Mouse (Mus musculus): Measurements from ENCODE around the gene Nyap1.
"Not testable (repeated sequence)": the region's sequence is repeated elsewhere in the genome, so short reads cannot be mapped to it uniquely, and the experiment has no call there.

Gene Nyap1

GRCm38 (mm10) chr5:137766270-137766669 lies 24.9 kb upstream of the Nyap1 start:
- no peak for DNase-seq

DNA sequence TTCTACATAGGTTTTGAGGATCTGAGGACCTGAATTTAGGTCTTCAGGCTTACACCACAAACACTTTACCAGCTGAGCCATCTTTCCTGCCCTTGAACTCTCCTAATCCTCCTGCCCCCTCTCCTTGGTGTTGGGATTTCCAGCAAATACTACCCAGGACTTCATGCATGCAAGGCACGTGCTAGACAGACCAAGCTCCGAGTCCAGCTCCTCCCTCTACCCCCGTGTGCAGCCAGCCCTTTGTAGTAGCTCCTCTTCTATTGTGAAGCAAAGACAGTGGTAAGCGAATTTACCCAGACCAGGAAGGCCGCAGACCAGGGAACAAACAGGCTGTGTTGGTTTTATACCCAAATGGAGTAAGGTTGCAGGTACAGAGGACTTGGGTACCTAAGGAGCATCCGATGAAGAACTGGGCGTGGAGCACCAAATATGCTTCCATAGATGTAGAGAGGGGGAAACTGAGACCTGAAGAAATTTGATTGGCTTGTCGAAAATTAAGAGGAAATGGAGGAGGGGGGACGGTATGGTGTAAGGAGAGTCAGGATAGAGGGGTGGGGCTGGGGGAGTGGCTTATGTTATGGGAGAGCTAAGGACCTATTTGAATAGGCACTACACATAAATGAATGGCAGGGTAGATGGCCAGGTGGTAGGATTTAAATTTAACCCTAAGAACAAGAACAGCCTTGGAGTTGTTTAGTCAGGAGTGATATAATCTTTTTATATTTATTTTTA lies 23.4 kb upstream of the Nyap1 start:
- DNase-seq: no peak

DNA sequence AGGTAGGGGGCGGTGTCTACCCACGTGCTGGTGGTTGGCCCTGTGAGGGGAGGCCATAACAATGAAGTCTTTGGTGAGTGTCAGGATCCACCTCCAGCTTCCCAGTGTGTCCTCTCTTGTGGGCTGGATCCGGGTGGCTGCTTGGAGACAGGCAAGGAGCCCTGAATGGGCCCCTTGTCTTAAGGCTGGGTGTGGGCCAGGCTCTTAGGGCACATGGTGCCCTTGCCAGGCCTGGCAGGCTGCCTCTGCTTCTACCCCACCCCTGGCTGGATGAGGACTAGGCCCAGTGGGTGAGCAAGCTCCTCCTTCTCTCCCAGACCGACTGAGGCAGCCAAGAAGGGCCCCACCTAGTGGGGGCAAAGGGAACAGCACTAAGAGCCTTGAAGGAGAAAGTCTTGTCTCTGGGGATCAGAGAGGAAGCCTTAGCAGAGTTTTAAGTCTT lies 18.6 kb upstream of the Nyap1 start:
- peak; percentile 84 for DNase-seq

DNA sequence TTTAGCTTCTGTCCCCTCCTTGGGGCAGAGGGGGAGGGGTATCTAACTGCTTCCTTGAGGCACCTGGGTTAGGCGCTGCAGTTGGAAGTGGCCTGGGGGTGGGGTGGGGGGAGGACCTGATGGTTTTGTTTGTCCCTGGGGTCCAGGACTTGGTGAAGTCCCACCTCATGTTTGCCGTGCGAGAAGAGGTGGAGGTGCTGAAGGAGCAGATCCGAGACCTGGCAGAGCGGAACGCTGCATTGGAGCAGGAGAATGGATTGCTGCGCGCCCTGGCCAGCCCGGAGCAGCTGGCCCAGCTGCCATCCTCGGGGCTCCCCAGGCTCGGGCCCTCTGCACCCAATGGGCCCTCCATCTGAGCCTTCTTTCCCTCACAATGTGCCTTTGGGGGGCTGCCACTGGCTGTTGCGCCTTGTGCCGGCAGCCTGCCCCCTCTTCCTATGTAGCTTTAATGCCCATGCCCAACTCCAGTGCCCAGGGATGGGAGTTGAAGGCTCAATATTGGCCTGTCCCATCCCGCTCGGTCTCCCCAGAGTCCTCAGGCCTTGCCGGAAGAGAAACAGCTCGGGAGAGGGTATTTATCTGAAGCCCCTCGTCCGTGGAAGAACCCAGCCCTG lies 17.6 kb upstream of the Nyap1 start:
- DNase-seq: no peak

GRCm38 (mm10) chr5:137757887-137758286 lies 16.5 kb upstream of the Nyap1 start:
- no peak for DNase-seq

- peak; percentile 87 for DNase-seq
Observed at GRCm38 (mm10) chr5:137756882-137757661, 15.7 kb upstream of the Nyap1 start.

- no peak for DNase-seq
Observed at GRCm38 (mm10) chr5:137756106-137756505, 14.7 kb upstream of the Nyap1 start.

GRCm38 (mm10) chr5:137755425-137755824 lies 14.0 kb upstream of the Nyap1 start:
- DNase-seq: no peak

DNA sequence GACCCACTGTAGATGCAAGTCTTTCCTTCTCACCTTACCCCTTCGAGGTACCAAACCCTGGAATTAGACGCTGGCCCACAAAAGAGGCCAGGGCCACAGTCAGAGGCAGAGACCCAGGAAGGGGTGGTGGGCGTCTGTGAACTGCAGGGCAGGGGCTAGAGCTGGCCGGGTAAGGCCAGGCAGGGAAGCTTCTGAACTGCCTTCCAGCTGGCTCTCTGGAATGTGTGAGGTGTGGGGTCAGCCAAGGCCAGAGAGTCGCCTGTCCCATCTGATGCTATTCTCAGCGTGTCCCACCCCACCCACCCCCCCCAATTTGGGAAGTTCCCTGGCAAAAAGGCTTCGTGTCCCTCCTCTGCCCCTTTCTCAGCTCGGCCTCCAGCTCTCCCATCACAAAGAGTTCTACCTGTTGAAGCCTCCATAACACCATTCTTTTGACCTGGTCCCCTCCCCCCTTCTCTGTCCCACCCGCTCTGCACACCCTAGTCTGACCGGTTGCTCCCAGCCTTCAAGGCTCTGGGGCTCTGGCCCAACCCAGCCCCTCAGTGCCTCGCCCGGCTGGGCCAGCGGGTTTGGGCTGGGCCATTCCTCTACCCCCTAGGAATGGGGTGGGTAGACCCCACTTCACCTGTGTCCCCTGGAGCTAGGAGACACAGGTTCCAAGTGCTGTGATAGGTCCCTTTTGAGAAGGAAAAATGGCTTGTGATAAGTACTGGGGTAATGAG lies 11.9 kb upstream of the Nyap1 start:
- no peak for DNase-seq

- no peak for DNase-seq
Observed at GRCm38 (mm10) chr5:137751988-137752387, 10.6 kb upstream of the Nyap1 start.

DNA sequence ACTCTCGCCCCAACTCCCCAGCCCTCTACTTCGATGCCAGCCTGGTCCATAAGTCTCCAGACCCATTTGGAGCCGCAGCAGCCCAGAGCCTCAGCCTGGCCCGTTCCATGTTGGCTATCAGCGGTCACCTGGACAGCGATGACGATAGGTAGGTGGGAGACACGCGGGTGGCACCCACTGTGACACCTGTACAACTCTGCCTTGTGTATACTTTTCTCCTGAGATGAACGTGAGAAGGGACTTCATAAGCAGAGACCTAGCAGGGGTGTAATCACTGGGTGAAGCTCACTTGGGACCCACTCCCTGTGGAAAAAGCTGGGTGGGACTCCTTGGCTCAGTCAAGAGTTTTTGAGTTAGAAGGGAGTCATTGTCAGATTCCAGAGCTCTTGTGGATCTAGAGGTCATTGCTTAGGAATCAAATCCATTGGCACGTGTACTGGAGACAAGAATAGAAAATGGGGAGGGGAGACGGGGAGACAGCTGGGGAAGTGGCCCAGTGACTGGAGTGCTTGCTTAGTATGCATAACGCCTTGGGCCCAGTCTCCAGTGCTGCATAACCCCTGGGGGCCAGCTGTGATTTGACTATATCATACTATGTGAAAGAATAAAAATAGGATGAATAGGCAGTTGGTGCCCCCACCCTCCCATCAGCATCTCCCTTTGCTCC lies 9.9 kb upstream of the Nyap1 start:
- no peak for DNase-seq

GRCm38 (mm10) chr5:137750212-137750611 lies 8.8 kb upstream of the Nyap1 start:
- DNase-seq: not testable (repeated sequence)

DNA sequence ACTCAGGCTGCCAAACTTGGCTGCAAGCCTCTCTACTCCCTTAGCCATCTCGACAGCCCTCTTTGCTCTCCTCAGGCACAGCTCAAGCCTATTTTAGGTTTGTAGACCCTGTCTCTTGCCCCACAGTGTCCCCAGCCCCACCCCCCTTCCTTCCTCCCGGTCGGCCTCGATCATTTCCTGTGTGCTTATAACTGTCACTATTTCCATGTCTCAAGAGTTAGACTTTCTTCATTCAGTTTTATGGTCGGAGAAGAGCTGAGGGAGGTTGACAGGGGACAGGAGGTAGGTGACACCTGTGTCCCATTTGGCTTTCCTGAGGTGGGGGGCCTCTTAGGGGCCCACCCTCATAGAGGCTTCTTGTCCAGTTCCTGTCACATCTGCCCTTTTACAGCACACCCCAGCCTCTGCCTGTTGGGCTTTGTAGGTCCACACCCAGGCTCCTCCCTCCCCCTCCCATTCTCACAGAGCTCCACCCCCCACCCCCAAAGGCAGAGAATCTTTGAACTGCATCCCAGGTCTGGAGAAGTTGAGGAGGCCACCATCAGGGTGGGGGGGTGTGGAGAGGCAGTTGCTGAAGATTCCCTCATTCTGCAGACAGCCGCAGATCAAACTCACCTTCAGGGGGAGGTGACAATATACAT lies 7.9 kb upstream of the Nyap1 start:
- DNase-seq: peak; percentile 73

GRCm38 (mm10) chr5:137748130-137748770 lies 6.8 kb upstream of the Nyap1 start:
- peak; percentile 34 for DNase-seq

GRCm38 (mm10) chr5:137747326-137747961 lies 6.0 kb upstream of the Nyap1 start:
- DNase-seq: peak; percentile 78

DNA sequence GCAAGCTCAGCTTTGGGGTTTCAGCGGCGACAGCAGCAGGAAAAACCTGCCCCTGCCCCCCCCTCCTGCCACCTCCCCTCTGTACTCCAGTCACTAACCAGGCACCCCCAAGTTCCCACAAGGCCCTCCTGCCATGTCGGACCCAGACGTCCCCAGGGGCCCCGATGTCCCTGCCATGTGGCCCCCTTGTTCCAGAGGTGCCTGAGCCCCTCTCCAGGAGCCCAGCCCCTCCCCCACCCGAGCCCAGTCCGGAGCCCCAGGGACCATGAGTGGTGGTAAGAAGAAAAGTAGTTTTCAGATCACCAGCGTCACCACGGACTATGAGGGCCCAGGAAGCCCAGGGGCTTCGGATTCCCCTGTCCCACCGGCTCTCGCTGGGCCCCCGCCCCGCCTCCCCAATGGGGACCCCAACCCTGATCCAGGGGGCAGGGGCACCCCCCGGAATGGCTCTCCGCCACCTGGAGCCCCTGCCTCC lies 5.5 kb upstream of the Nyap1 start:
- DNase-seq: peak; percentile 52

GRCm38 (mm10) chr5:137746282-137746850 lies 5.0 kb upstream of the Nyap1 start:
- peak; percentile 93 for DNase-seq

DNA sequence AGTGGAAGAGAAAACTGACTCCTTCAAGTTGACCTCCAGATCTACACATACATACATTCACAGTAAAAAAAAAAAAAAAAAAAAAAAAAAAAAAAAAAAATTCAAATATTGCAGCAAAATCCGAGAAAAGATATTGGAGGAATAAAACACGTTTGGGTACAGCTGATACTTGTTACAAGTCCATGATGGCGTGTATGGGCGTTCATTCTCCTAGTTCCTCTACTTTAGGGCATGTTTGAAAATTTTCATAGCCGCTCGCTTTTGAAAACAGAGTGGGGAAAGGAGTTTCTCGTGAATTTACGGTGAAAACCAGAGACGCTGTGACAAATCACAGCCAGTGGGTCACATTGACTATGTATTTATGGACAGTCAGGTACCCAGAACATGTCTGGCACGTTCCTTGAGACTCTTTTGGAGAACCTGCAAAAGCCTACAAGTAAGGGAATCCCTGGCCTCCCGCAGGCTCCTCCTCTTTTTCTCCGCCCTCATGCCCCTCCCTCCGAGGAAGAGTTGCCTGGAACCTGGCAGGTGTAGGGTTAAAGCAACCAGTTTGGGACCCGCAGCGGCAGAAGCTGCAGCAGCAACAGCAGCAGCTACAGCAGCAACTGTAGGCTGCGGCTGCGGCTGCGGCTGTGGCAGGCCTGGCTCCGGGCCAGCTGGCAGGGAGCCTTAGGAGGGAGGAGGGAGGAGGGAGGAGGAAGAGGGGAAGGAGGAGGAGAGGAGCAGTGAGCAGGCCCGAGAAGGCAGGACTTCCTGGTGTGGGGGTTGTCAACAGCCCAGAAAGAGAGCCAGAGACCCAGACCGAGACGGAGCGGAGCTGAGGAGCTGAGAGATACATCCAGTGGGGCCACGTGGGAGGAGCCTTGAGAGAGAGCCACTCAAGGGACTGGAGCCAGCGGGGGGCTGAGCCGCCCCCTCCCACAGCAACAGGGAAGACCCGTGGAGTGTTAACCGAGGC lies 4.1 kb upstream of the Nyap1 start, which contains the start of gene Tsc22d4:
Gene Tsc22d4 (plus strand): TSS at position 517 of the 958 bp plus-strand sequence.
- DNase-seq: peak; percentile 89

DNA sequence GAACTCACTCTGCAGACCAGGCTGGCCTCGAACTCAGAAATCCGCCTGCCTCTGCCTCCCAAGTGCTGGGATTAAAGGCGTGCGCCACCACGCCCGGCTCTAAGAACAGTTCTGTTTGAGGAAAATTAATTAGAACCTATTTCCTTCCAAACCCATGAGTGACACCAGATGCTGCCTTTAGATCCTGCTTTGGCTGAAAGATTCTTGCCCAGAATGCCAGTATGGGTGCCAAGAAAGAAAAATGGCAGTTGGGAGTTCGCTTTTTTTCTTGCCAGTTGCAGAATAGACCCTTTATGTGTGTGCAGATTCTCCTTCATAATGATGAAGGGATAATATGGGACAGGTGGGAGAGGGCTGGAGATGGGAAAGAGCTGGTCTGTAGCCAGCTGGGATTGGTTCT lies 2.8 kb upstream of the Nyap1 start:
- DNase-seq: no peak

Measured in liver (tissue).